ENCODE assay signal across 24 mouse cellular contexts in genomic region chr15:103370462-103370861, GRCm38 (mm10). TPM values are rescaled to one million over a fixed set of nuclear protein-coding genes. Genes with fewer than 3 reads are reported as not detected.
DNase-seq lines count a peak whose midpoint lies in the region; ATAC-seq lines count a peak whose summit lies in the region.
"Had no signal": no experiment of that assay in that cellular context is flagged by ENCODE, and none has a peak within 500 bp of the region (broad histone marks: within the 10 kb centered on the region; RNA-seq: fewer than 3 reads in every experiment).

No protein-coding gene starts in this region.

- H3K4me2 ChIP-seq in liver, embryonic 16.5 days (ENCODE audit: low read depth, low read length) = no peak overlapping the region
- H3K4me2 ChIP-seq in liver, embryonic 12.5 days = no peak overlapping the region
- H3K4me2 ChIP-seq: limb, embryonic 12.5 days; liver, embryonic 15.5 days; neural tube, embryonic 12.5 days had no signal

- peaks cover 6% of the 10 kb centered on the region for H3K27me3 ChIP-seq in liver, embryonic 16.5 days (ENCODE audit: control insufficient read depth, insufficient read depth, low read depth, low read length)
- H3K27me3 ChIP-seq in liver, embryonic 12.5 days (replicated peaks) = peaks cover 36% of the 10 kb centered on the region
- H3K27me3 ChIP-seq: limb, embryonic 12.5 days; Patski had no signal

- 7% methylated on average over 4 of the region's 4 CpGs for WGBS in liver, embryonic 16.5 days (ENCODE audit: insufficient replicate concordance)
- 14% methylated on average over 4 of the region's 4 CpGs for WGBS in liver, embryonic 12.5 days (ENCODE audit: insufficient replicate concordance)

- peak; percentile 32 for DNase-seq in NIH3T3 (ENCODE audit: low read depth)
- DNase-seq in ovary, postnatal 10 days (ENCODE audit: low spot score) = no peak
- no peak for DNase-seq in right cerebral cortex, postnatal 36 days (ENCODE audit: low spot score in 2 of 2)
- DNase-seq: adrenal gland, postnatal 14 days; cerebellum, adult 9-10 months; kidney, adult 11 months; layer of hippocampus, postnatal 36 days; midbrain, embryonic 14.5 days; right cerebral cortex, postnatal 25 days had no signal

- no peaks in the 10 kb centered on the region for H3K36me3 ChIP-seq in liver, embryonic 16.5 days (ENCODE audit: control insufficient read depth, insufficient read depth)
- H3K36me3 ChIP-seq in liver, embryonic 12.5 days = no peaks in the 10 kb centered on the region
- H3K36me3 ChIP-seq: limb, embryonic 12.5 days; liver, embryonic 15.5 days; neural tube, embryonic 12.5 days had no signal

- H3K9ac ChIP-seq in liver, embryonic 16.5 days (ENCODE audit: low read depth, low read length) = no peak overlapping the region
- H3K9ac ChIP-seq in liver, embryonic 12.5 days = no peak overlapping the region
- H3K9ac ChIP-seq: limb, embryonic 12.5 days; liver, embryonic 15.5 days; neural tube, embryonic 12.5 days had no signal

- H3K27ac ChIP-seq in liver, embryonic 16.5 days (ENCODE audit: low read length) = no peak overlapping the region
- H3K27ac ChIP-seq in liver, embryonic 12.5 days = no peak overlapping the region
- H3K27ac ChIP-seq: hindbrain, postnatal 0 days; kidney, postnatal 0 days; liver, embryonic 15.5 days; neural tube, embryonic 12.5 days; stomach, postnatal 0 days had no signal

- no peak overlapping the region for H3K4me3 ChIP-seq in liver, embryonic 16.5 days (ENCODE audit: low read depth, low read length)
- no peak overlapping the region for H3K4me3 ChIP-seq in liver, embryonic 12.5 days
- H3K4me3 ChIP-seq: limb, embryonic 12.5 days; liver, embryonic 15.5 days; neural tube, embryonic 12.5 days had no signal

- no peaks in the 10 kb centered on the region for H3K9me3 ChIP-seq in liver, embryonic 16.5 days (replicated peaks; ENCODE audit: control insufficient read depth, low read length)
- H3K9me3 ChIP-seq in liver, embryonic 12.5 days (replicated peaks) = no peaks in the 10 kb centered on the region
- H3K9me3 ChIP-seq: limb, embryonic 12.5 days; liver, embryonic 15.5 days; neural tube, embryonic 12.5 days had no signal

- ATAC-seq in liver, embryonic 16.5 days (ENCODE audit: low read depth) = 0 out of 2 replicates have a peak, but pooled peaks have one; percentile 2
- ATAC-seq in liver, embryonic 12.5 days = no peak
- ATAC-seq in hematopoietic stem cell, adult 5-6 weeks (replicated peaks in 1 of 2; ENCODE audit: insufficient read depth in 1 of 2, low FRiP score in 2 of 2, low TSS enrichment in 1 of 2, low read depth in 1 of 2, poor library complexity in 2 of 2, severe bottlenecking in 2 of 2) = peak; percentile 17 to 49; a peak in 3 of 4 replicates
- peak; percentile 59 for ATAC-seq in neutrophil, adult 5-6 weeks (ENCODE audit: extremely low read depth, insufficient number of reproducible peaks, low FRiP score, poor library complexity, severe bottlenecking)
- ATAC-seq: activated CD4-positive, CD25-positive, alpha-beta regulatory T cell, adult 4 months; forebrain, embryonic 14.5 days; hindbrain, postnatal 0 days; Patski had no signal

- peaks cover 13% of the 10 kb centered on the region for H3K4me1 ChIP-seq in liver, embryonic 16.5 days (ENCODE audit: control insufficient read depth, low read depth, low read length)
- peaks cover 20% of the 10 kb centered on the region for H3K4me1 ChIP-seq in liver, embryonic 12.5 days

RNA-seq across cellular contexts. Expression of gene Itga5, which starts 3.9 kb away (rescaled TPM):
- 18.4 and 19.6 TPM in 2 replicates for polyA plus RNA-seq in liver, embryonic 16.5 days (2015; fragmentation: Nextera tagmentation; extraction: Ambion mirVana)
- 21.8 and 23.2 TPM in 2 replicates for polyA plus RNA-seq in liver, embryonic 12.5 days (2016; fragmentation: Nextera tagmentation; extraction: Ambion mirVana)
- total RNA-seq in hematopoietic stem cell, adult 5-6 weeks (2017) = 10.3 and 11.7 TPM in 2 replicates
- 11.8 and 15.2 TPM in 2 replicates for total RNA-seq in neutrophil, adult 5-6 weeks (2017)

RNA-seq across cellular contexts. Expression of gene Zfp385a, which starts 30.6 kb away (rescaled TPM):
- polyA plus RNA-seq in liver, embryonic 16.5 days (2015; fragmentation: Nextera tagmentation; extraction: Ambion mirVana) = 5.5 and 7.0 TPM in 2 replicates
- polyA plus RNA-seq in liver, embryonic 12.5 days (2016; fragmentation: Nextera tagmentation; extraction: Ambion mirVana) = 7.7 and 8.2 TPM in 2 replicates
- 2.7 and 3.9 TPM in 2 replicates for total RNA-seq in hematopoietic stem cell, adult 5-6 weeks (2017)
- total RNA-seq in neutrophil, adult 5-6 weeks (2017) = 1.9 and 3.1 TPM in 2 replicates
- polyA plus RNA-seq: activated CD4-positive, CD25-positive, alpha-beta regulatory T cell, adult 4 months had no signal

RNA-seq across cellular contexts. Expression of gene Gtsf1, which starts 59.8 kb away (rescaled TPM):
- polyA plus RNA-seq in liver, embryonic 16.5 days (2015; fragmentation: Nextera tagmentation; extraction: Ambion mirVana) = not detected in 2 replicates
- not detected in 2 replicates for polyA plus RNA-seq in liver, embryonic 12.5 days (2016; fragmentation: Nextera tagmentation; extraction: Ambion mirVana)
- total RNA-seq in hematopoietic stem cell, adult 5-6 weeks (2017) = not detected in 2 replicates
- total RNA-seq in neutrophil, adult 5-6 weeks (2017) = 1.1 TPM in 1 of 2 replicates, not detected in the other
- total RNA-seq: adrenal gland, postnatal 14 days; hindbrain, postnatal 0 days; layer of hippocampus, adult 18-20 months; layer of hippocampus, postnatal 36 days had no signal
- polyA plus RNA-seq: activated CD4-positive, CD25-positive, alpha-beta regulatory T cell, adult 4 months; embryonic facial prominence, embryonic 14.5 days; forebrain, embryonic 14.5 days; kidney, postnatal 0 days; limb, embryonic 12.5 days; liver, embryonic 15.5 days; neural tube, embryonic 12.5 days; Patski; stomach, postnatal 0 days had no signal
